Mouse (Mus musculus): ENCODE data around the gene Rgmb.

Rgmb gene

GRCm38 (mm10) chr17:15830766-15831644 is at the start of gene Rgmb:
Gene Rgmb, minus strand, starts transcription at chr17:15831039.
- no peak for DNase-seq (ENCODE audit: extremely low read depth, low read depth)

- DNase-seq (ENCODE audit: extremely low read depth, low read depth), result no peak
Observed at GRCm38 (mm10) chr17:15874765-15875164, 43.9 kb upstream of the Rgmb start.

DNA sequence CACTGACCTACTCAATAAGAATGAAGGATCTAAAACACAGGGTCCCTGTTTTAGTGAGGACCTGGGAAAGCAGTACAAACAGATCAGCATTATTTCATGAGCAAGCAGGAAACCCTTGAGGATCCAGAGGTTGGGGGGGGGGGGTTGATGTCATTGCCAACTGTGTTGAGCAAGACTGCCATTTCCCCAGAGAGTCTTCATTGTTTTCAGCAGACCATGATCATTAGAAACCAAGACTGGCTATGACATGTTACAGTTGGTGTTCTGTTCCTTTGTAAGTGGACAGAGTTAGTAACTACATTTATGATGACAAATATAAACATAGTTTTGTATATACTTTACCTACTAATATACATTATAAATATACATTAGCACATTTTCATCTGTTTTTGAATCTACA is 41.3 kb upstream of the Rgmb start:
- DNase-seq (ENCODE audit: extremely low read depth, low read depth), result no peak

DNA sequence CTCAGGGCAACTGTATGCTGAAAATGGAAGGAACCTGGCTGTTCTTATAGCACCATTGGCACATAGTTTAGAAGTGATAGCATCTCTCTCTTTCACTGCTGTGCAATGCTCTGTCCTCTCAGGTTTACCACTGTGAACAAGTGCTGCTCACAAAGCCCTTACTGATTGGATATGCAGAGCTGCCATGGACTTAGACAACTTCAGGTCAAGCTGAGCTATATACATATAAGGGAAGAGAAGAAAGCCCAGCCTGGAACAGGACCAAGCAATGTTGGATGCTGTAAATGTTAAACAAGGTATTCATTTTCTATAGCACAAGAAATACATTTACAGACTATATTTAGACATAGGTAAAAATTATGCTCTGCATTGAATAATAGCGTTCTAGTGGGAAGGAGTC is 34.4 kb upstream of the Rgmb start:
- no peak for DNase-seq (ENCODE audit: extremely low read depth, low read depth)

DNA sequence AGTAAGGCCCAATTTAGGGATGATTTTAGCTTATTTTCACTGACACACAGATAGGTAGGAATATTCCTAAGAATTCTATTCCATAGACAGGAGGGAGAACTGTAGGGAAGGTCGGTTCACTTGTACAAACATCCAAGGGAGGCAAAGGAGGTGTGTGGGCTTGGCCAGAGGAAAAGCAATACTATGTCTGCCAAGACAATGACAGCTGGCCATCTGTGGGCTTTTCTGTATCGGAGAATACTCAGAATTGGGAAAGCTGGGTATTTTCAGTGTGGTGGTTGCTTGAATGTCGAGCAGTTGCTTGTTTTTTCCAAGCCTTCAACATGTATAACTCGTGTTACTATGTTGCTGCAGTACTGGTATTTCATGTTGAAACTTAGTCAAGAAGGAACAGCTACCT is 31.5 kb upstream of the Rgmb start:
- DNase-seq (ENCODE audit: extremely low read depth, low read depth), result no peak

GRCm38 (mm10) chr17:15853121-15853520 is 22.3 kb upstream of the Rgmb start:
- no peak for DNase-seq (ENCODE audit: extremely low read depth, low read depth)

DNA sequence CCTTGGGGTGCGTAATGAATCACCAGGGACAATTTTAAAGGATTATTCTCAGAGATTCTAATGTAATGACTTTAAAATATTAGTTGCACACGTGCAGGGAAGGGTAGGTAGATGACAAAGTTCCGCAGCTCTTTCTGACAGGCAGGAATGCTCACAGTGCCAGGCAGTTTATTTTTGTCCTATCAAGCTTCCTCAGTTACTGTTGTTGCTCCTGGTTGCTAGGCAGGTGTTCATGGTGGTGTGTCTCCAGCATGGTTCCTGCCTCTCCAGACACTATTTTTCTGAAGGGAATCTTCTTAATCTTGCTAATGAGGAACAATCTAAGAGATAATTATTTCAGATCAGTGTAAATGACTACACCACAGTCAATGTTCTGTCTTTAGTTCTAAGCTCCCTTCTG is 19.7 kb upstream of the Rgmb start:
- no peak for DNase-seq (ENCODE audit: extremely low read depth, low read depth)

DNA sequence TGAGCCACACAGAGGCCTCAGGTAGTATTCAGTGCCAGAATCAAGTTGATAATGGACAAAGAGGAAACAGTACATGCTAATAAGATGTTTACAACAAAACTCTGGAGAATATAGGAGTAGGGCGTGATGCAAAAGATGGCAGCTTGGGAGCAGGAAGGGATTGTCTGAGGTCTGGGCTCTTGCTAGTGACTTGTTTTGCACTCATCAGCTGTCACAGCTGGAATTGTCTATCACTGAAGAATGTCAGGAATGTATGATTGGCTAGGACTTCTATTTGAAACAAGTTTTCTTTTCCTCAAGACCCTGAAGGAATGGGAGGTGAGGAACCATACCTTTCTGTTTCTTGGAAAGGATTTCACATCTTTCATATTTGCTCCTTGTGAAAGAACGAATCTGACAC is 10.6 kb upstream of the Rgmb start:
- DNase-seq (ENCODE audit: extremely low read depth, low read depth), result no peak

DNA sequence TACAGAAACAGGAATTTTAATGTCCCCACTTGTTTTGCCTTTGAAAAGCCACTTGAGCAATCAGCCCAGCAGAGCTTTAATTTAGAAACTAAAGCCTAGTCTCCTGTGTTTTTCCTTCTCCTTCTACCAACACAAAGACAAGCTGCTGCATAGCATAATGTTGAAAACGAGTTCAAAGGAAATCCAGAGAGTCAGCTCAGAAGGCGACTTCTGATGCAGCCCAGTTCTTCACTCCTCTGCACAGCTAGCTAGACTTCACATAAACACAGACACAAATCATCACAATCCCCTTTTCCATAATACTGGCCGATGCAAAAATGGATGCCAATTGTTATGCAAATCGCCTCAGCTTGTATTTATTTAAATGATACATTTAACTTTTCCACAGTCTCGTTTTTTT is 1.6 kb upstream of the Rgmb start:
- DNase-seq (ENCODE audit: extremely low read depth, low read depth), result no peak

DNA sequence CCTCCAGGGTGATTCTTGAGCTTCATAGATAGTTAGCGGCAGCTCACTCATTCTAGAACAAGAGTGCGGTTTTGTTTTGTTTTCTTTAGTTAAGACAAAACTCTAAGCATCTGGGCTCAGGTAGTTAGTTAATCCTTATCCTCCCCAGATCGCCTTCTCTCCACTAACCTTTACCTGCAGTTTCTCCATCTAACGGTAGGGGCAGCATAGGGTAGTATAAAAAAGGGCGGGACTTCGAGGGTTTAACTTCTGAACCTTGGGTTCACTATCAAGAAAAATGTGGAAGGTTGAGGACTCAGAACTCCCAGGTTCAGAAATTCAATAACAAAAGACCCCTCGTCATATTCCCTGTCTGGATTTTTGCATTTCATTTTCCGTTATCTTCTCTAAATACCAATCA is 971 bp upstream of the Rgmb start:
- no peak for DNase-seq (ENCODE audit: extremely low read depth, low read depth)

- DNase-seq (ENCODE audit: extremely low read depth, low read depth), result no peak
Observed at GRCm38 (mm10) chr17:15830171-15830765, 571 bp downstream of the Rgmb start.

DNA sequence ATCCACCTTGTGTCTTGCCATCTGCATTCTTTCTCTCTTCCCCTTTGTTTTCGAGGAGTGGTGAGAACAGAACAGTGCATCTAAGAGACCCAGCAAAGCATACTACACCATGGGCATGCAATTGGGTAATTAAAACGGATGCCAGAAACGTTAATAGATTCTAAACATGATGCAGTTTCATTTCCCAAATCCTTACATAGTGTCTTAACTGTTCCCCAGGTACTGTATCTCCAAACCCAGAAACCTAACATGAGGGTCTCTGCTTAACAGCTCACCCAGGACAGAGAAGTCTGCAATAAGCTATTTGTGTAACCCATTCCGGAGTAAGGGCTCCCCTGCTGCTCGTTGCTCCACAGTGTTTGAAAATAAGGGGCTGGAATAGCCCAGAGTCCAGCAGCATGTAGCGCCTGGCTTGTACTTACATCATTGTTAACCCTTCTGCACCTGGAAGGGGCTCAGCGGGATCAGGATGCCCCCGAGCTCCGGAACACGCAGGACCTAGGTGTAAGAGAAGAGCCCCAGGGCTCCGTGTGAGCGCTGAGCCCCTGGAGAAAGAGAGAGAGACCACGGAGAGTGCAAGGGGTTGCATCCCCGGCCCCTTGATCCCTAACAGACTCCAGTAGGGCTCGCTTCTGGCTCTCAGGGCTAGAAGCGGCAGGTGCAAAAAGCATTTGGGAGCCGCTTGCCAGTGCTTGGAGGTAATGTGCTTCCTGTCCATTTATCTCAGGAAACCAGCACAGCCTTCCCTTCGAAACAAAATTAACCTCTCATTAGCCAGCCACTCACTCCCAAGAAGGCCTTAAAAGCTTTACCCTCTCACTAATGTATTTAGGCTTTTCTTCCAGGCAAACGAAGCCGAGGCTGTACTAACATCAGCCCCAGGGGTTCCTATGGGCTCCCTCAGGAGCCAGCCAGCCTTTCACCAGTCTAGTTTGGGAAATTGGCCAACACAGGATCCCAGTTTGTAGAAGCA is 1.4 kb downstream of the Rgmb start:
- no peak for DNase-seq (ENCODE audit: extremely low read depth, low read depth)

DNA sequence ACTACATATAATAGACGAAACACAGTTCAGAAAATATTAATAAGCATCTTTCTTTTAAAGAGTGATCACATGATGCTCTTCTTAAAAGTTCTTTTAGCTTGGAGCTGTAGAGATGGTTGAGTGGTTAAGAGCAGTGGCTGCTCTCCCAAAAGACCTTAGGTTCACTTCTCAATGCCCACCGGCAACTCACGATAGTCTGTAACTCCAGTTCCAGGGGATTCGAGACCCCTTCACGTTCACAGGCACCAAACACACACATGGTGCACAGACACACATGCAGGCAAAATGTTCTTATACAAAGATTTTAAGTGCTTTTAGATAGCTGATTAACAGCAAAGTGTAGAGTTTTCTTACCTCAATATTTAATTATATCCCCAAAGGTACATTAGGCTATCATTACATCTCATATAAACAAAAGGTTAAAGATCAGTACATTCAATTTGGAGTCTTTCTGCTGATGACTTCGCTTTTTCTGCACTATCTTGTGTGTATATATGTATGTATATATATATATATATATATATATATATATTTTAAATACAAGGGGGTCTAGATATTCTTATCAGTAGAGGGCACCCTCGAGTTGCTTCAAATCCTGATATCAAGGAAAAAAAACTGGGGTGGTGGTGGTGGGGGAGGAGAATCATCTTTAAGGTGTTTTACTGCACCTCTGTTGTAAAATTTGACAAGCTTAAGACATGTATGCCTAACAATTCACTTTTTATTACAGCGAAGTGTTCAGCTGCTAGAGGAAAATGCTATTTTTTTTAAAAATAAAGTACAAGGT is 2.5 kb downstream of the Rgmb start:
- no peak for DNase-seq (ENCODE audit: extremely low read depth, low read depth)

- no peak for DNase-seq (ENCODE audit: extremely low read depth, low read depth)
Observed at GRCm38 (mm10) chr17:15826928-15827327, 3.9 kb downstream of the Rgmb start.

- DNase-seq (ENCODE audit: extremely low read depth, low read depth), result no peak
Observed at GRCm38 (mm10) chr17:15826444-15826909, 4.4 kb downstream of the Rgmb start.

- DNase-seq (ENCODE audit: extremely low read depth, low read depth), result no peak
Observed at GRCm38 (mm10) chr17:15825481-15826396, 5.1 kb downstream of the Rgmb start.

DNA sequence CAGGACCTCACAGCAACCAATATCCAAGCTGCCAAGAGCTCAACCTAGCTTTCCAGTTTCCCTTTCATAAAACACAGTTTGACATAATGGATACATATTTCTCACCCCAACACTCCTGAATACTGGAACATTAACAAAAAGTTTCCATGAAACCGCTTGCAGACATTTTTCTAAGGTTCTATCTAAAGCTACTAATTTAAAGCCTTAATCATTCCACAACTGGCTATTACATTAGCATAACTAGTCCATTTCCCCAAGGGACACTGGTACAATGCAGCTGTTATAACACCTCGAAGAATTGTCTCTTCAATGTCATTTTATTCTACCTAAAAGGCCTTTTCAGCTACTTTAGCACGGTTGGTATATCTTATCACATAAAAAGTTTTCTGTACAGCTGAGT is 6.0 kb downstream of the Rgmb start:
- DNase-seq (ENCODE audit: extremely low read depth, low read depth), result no peak

GRCm38 (mm10) chr17:15824337-15824736 is 6.5 kb downstream of the Rgmb start:
- DNase-seq (ENCODE audit: extremely low read depth, low read depth), result no peak

- no peak for DNase-seq (ENCODE audit: extremely low read depth, low read depth)
Observed at GRCm38 (mm10) chr17:15823838-15824237, 7.0 kb downstream of the Rgmb start.

DNA sequence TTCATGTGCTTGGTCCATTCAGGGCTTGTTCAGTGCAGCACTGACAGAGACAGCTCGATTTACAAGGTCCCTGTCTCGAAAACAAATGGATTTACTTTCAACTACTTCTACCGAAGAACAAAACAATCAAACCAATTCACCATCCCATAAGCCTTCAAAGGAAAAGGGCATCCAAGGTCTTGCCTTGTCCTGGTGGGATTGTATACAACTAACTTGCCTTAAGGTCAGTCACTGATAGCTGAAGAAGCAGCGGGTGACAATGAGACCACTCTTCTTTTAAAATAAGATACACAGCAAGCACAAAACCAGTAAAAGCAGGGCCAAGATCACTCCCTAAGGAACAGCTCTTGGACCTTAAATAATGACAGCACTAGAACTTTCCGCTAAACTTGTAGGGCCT is 7.6 kb downstream of the Rgmb start:
- DNase-seq (ENCODE audit: extremely low read depth, low read depth), result no peak
